Mouse (Mus musculus): ENCODE data around the gene Banp.

Gene Banp

GRCm38 (mm10) chr8:121950749-121951655, 1.5 kb downstream of the Banp start:
- peak; percentile 80 for DNase-seq (ENCODE audit: low spot score)

- no peak for DNase-seq (ENCODE audit: low spot score)
Observed at GRCm38 (mm10) chr8:121951656-121952009, 2.1 kb downstream of the Banp start.

- DNase-seq (ENCODE audit: low spot score), result no peak
Observed at GRCm38 (mm10) chr8:121952122-121952521, 2.6 kb downstream of the Banp start.

- DNase-seq (ENCODE audit: low spot score), result no peak
Observed at GRCm38 (mm10) chr8:121952800-121953199, 3.2 kb downstream of the Banp start.

GRCm38 (mm10) chr8:121953821-121954545, 4.4 kb downstream of the Banp start:
- DNase-seq (ENCODE audit: low spot score), result no peak

- no peak for DNase-seq (ENCODE audit: low spot score)
Observed at GRCm38 (mm10) chr8:121954981-121955555, 5.5 kb downstream of the Banp start.

- DNase-seq (ENCODE audit: low spot score), result no peak
Observed at GRCm38 (mm10) chr8:121955825-121956500, 6.4 kb downstream of the Banp start.

GRCm38 (mm10) chr8:121958395-121958794, 8.8 kb downstream of the Banp start:
- no peak for DNase-seq (ENCODE audit: low spot score)

- DNase-seq (ENCODE audit: low spot score), result no peak
Observed at GRCm38 (mm10) chr8:121962892-121963291, 13.3 kb downstream of the Banp start.

- no peak for DNase-seq (ENCODE audit: low spot score)
Observed at GRCm38 (mm10) chr8:121964716-121965512, 15.4 kb downstream of the Banp start.

GRCm38 (mm10) chr8:121966110-121966509, 16.6 kb downstream of the Banp start:
- DNase-seq (ENCODE audit: low spot score), result no peak

- DNase-seq (ENCODE audit: low spot score), result peak; percentile 58
Observed at GRCm38 (mm10) chr8:121966714-121967448, 17.3 kb downstream of the Banp start.

GRCm38 (mm10) chr8:121967977-121968376, 18.4 kb downstream of the Banp start:
- DNase-seq (ENCODE audit: low spot score), result peak; percentile 93

GRCm38 (mm10) chr8:121968542-121968941, 19.0 kb downstream of the Banp start:
- no peak for DNase-seq (ENCODE audit: low spot score)

GRCm38 (mm10) chr8:121970225-121970624, 20.7 kb downstream of the Banp start:
- DNase-seq (ENCODE audit: low spot score), result no peak

GRCm38 (mm10) chr8:121971488-121972058, 22.0 kb downstream of the Banp start:
- DNase-seq (ENCODE audit: low spot score), result no peak

- DNase-seq (ENCODE audit: low spot score), result no peak
Observed at GRCm38 (mm10) chr8:121973906-121974305, 24.4 kb downstream of the Banp start.

GRCm38 (mm10) chr8:121977819-121978590, 28.5 kb downstream of the Banp start:
- DNase-seq (ENCODE audit: low spot score), result peak; percentile 76

- DNase-seq (ENCODE audit: low spot score), result no peak
Observed at GRCm38 (mm10) chr8:121978670-121979069, 29.1 kb downstream of the Banp start.

All from adipocyte (in vitro differentiated cells).